Mouse (Mus musculus): ENCODE data around the gene Itprid2.

GRCm38 (mm10) chr2:79597090-79597489 lies 38.1 kb upstream of the Itprid2 start:
- TF ChIP-seq CTCF (IDR thresholded peaks at IDR 0.05; ENCODE audit: low read depth, low read length): no peak
- TF ChIP-seq TAL1 (conservative IDR thresholded peaks at IDR 0.05; ENCODE audit: low read depth, low read length): no peak
- TF ChIP-seq POLR2AphosphoS5 (IDR thresholded peaks at IDR 0.05; ENCODE audit: insufficient replicate concordance, low read depth, low read length): no peak
